Mouse (Mus musculus) cerebellum, adult (tissue): ENCODE data around the gene Znrd1as.

Experiments
- ATAC-seq: cut with Nextera tagmentation; 2 replicates; pipeline ENCODE4 v1.9.2; 2017; ENCODE audit warnings: mild to moderate bottlenecking, moderate library complexity, mixed read lengths; ENCODE audit not compliant: insufficient number of reproducible peaks, low FRiP score, low TSS enrichment

The Znrd1as gene

DNA sequence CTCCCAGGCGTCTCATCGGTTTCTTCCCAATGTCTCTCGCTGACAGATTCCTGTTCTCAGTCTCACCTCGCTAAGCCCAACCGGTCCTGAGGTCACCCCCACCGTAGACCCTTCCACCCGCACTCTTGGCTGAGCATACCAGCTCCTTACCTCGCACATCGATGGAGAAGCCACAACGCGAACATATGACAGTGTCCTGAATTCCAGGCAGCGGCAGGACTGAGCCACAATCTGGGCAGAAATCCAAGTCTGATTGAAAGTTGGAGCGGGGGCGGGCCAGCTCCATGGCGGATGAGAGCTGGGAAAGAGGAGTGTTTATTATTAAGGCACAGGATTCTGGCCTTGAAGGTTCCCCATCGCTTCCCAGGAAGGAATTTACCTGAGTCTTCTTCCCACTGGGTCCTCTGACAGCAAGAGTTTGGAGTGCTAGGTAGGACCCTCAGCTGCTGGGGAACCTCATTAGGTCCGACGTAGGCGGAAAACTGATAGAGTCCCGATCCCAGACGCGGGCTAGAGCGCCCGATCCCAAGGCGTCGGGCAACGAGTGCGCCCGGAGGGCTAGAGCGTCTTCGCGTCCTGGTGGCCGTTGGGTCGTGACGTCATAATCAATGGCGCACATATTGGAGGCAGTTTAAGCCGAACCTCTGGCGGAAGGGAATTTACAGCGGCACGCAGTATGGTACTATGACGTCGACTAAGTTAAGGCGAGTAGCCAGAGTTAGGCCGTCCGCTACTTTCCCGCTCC, at the start of gene Znrd1as, which contains the start of gene Znrd1:
Gene Znrd1as (plus strand): TSS at position 594 of the 745 bp plus-strand sequence.
Gene Znrd1 (minus strand): TSS at position 561 of the 745 bp plus-strand sequence.
- peak; percentile 99 for ATAC-seq

DNA sequence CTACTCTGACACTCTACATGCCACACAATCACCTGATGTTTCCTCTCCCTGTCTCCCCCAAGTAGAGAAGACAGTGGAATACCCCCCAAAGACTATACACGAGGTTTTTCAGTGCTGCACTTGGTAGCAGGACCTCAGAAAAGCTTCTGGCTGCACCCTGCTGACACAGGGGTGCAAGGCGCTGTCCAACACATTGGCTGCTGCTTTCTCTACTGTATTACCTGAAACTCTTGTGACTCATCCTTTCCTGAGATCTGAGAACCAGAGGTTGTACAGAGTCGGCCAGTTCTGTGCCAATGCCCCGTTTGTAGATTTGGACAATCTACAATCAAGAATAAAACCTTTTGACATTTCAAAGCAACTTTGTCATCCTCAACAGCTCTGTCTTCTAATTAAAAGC, 48.6 kb upstream of the Znrd1as start:
- no peak for ATAC-seq

DNA sequence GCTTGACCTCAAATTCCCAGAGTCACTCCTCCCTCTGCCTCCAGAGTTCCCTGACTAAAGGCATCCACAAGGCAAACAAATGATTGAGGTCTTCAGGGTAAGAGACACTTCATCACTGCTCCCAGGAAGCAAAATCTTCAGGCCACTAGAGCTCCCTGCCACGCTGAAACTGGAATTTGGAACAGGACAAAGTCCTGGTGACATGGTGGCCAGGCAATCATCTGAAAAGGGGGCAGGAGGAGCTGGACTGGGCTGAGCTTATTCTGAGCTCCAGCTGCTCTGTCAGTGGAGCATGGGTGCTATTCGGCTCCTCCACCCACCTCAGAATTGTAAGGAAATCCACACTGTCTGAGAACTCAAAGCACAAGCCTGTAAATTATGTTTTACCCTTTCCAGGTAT, 46.4 kb upstream of the Znrd1as start:
- ATAC-seq, result no peak

DNA sequence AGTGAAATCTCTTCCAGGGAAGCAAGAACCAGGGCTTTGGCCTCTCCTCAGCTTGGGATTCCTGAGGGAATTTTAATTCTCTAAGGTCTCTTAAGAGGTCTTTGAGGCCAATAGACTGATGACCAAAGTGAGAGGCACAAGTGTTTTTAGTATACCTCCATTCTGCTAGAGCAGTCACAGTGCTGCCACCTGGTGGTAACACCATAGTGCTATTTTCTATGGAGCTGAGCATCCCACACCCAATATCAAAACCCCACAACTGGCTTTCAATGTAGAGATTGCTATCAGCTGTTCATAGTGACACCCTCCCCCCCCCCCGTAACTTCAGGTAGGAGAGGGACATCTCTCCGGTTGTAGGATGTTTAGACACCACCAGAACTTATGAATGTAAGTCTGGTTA, 44.3 kb upstream of the Znrd1as start:
- peak; percentile 49; the same call in 1 of the 2 replicates for ATAC-seq

DNA sequence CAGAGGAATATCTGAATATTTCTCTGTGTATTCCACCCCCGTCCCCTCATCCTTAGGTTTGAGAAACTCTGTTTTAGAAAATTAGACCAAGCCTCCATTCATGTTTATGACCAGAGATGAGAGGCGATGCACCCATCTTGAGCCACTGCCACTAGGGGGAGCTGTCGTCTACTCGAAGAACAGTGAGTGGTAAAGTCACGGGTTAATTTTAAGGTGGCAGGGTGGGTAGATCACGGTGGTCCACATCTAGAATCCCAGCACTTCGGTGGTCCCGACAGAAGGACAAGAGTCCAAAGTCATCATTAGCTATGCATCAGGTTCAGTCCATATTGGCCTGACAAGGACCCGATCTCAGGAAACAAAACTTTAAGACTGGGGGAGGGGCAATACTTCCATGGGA, 43.3 kb upstream of the Znrd1as start:
- ATAC-seq, result no peak

DNA sequence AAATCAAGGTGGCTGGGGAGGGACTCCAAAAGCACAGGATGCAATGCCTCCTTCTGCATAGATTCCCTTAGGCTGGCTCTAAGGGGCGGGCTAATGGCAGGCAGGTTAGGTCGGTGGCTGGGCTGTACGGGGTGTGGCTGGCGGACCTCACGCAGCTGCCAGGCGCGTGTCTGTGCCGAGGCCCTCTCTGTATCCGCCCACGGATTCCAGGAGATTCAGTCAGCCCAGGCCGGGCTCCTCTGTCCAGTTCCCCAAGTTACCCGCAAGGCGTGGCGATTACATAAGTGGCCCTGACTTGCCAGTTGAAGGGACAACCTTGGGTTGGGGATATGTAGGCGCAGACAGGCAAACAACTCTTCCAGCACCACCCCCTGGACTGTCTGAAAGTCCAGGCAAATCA, 38.2 kb upstream of the Znrd1as start:
- ATAC-seq, result no peak

DNA sequence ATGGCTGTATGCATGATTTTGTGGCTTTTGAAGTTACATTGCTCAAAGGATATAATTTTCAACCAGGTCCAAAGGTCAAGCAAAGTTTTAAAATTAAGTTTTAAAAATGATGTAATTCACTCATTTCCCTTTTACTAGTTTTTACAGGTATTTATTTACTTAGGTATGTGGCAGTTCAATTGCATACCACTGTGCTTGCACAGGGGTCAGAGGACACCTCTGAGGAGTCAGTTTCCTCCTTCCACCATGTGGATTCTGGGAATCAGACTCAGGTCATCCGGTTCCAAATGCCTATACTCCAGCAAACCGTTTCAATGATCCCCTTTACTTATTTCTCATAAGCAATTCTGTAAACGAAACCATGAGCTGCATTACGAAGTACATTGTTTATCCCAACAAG, 35.7 kb upstream of the Znrd1as start:
- ATAC-seq, result no peak

DNA sequence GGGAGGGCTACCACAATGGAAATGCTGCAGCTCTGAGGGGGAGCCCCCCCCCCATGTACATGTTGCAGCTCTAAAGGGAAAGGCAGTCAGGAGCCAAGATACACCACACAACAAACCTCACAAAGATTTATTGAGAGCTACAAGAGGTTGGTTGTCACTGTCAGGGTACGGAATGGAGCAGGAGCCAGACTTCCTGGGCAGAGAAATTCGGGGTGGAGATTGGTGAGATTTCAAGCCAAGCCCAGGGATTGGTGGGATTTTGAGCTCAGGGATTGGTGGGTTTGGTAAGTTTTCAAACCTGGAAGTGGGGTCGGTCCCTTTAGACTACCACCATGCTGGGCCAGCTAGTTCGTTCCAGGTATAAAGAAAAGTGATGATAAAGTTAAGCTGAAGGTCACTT, 34.9 kb upstream of the Znrd1as start:
- ATAC-seq, result no peak

DNA sequence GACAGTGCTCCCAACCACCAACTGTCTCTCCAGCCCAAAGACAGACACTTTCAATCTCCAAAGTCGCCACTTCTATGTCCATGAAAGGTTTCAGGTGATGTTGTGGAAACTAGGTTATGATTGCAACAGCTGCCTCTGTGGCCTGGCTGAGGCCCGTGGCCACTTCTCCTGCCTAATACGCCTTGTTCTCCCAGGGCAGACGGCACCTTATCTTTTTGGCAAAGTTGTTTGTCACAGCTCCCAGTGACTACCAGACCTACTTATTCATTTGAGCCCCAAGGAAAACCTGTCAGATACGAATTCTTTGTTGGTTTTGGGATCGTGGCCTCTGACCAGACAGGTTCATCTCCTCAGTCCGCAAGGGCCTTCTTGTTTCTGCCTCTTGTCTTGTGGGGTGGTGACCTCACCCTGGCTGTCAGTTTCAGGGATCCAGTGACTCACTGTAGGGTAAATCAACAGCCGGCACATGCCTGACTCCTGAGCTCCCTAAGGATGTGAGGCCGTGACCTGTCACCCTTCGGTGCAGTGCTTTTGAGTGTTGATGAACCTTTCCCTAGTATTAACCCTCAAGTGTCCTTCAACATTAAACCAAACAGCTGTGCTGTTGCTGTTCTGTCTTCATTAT, 30.8 kb upstream of the Znrd1as start:
- ATAC-seq, result no peak

DNA sequence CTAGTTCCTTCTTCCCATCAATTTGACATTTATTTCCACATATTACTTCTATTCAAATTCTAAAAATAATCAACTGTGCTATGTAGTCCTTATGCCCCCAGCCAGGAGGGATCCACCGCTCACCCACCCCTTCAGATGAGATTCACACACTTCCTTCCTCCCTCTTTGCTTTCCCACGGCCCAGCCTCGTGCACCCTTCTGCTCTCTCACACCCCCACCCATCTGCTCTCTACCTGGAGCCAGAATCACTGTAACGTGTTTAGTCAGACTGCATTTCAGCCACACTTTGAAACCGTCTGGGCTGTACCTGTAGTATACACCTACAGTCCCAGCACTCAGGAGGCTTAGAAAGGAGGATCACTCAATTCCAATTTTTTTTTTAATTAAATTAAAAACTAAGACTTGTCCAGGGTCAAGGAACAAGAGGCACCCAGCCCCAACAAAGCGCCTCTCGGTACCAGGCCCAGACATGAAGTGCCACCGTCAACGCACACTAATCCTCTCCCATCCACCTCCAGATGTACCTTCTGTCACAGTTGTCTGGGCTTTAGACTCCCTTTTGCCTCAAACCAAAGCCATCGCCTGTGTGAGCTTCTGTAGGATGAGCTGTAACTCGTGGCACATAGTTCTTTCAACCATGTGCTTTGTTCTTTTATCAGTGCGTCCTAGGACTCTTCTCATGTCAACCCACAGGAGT, 29.0 kb upstream of the Znrd1as start:
- no peak for ATAC-seq

DNA sequence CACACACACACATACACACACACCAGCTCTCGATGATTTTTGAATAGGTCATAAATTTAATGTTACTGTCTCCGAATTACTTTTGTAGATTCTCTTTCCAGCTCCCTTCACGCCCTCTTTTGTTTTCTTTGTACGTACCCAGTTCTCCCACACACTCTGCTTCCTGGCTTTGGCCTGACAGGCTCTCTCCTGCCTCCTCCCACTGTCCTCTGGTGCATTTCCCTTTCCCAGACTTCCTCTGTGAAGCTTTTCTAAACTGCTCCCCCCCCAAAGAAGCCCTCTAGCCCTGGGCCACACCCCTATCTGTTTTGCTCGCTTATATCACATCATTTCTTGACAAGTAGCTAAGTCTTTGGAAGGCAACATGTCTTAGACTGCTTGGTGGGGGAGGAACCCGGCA, 28.2 kb upstream of the Znrd1as start:
- ATAC-seq, result no peak

DNA sequence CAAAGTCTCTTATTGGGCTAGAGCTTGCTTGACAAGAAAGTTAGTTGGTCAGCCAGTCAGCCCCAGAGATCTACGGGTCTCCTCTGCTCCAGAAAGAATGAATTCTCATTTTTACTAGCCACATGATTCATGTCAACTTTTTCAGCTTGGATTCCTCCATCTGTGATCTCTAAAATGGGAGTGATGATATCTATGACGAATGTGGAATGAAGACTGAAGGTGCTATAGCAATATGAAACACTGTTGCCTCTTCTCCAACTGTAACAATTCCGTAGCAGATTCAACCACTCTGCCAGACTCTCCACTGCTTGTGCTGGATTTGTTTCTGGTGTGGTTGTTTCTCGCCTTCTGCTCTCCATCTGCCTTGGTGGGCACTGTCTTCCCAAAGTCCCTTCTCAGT, 27.3 kb upstream of the Znrd1as start:
- ATAC-seq, result no peak

DNA sequence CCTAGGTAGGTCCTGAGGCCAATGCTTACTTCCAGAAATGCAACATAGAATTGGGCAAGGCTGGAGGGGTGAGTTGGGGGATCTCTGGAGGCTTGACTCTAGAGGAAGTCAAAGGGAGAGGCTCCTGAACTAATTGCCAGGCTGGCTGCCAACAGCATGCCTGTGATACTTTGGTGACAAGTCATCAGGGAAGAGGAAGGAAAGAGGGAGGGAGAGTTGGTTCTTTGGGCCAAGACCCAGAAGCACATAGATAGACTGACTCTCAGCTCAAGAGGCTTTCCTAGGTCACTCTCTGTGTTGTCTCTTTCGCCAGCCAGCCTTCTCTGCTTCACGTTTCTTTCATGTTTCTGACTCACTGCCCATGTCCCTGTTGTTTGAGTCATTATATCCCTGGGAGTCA, 26.6 kb upstream of the Znrd1as start:
- ATAC-seq, result no peak

DNA sequence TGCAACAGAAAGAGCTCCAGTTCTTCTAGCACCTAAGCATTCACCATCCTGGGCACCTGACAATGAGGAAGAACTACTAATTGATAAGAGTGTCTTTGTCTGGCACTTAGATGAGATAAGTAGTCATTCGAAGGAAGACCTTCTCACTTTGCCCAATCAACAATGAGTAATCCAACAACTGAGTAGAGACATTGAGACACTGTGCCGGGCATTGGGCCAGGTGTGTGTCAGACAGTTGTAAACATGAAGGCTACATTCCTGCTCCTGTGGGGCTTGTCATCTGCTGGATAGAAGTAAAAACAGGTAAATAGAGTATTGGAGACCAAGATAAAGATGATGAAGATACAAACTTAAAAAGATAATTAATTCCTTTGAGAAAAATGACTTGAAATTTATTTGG, 20.3 kb upstream of the Znrd1as start:
- ATAC-seq, result no peak

DNA sequence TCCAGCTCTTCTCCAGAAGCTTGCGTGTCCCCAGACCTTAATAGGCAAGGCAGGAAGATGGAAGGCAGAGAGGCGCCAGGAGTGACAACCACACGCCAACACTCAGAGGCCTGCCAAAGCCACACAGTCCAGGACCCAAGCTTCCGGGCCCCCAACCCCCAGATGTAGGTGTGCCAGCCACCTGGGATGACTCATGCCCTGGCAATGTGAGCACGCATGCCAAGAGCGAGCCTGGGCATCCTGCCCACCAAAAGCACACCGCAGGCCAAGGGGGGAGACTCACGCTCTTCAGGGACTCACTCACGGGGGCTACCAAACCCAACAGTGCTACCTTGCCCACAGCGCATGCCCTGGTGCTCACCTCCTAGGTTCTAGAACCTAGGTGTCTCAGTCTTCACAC, 16.0 kb upstream of the Znrd1as start:
- peak; percentile 70 for ATAC-seq

DNA sequence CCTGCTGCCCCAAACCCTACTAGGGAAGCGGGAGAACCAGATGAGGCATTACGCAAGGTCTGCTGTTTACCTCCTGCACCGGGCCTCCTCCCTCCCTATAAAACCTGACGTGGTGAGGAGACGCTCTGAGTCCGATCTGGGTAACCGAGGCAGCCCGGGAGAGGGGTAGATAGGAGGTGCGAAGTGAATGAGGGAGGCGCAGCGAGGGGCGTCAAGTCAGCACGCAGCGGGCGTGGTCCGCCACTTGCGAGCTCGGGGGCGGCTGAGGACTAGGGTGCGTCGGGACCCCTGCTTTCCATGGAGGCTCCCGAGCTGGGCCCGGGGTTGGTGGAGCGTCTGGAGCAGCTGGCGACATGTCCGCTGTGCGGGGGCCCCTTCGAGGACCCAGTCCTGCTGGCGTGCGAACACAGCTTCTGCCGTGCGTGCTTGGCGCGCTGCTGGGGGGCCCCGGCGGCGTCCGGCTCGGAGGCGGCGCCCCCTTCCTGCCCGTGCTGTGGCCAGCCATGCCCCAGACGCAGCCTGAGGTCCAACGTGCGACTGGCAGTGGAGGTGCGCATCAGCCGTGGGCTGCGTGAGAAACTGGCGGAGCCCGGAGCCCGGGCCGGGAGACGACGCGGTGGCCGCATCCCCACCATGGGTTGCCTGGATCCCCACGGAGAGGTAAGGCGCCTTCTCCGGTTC, 15.5 kb upstream of the Znrd1as start, which contains the start of gene Rnf39:
Gene Rnf39 (plus strand): TSS at position 128 of the 681 bp plus-strand sequence.
- ATAC-seq, result peak; percentile 26; the same call in 1 of the 2 replicates

DNA sequence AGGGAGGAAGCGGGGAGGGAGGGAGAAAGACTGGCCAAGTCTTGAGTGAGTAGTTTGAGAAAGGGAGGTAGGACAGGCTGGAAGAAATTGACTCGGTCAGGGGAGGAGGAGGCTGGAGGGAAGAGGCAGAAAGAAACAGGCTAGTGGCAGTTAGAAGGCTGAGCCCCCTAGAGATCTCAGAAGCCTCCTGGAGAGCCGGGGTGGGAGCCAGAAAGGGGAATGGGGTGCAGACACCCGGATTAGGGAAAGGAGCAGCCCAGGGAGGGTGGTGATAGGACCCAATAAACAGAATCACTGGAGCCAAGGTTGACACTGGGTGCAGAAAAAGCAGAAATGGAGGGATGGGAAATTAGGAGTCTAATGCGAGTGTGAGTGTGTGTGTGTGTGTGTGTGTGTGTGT, 14.7 kb upstream of the Znrd1as start:
- no peak for ATAC-seq

DNA sequence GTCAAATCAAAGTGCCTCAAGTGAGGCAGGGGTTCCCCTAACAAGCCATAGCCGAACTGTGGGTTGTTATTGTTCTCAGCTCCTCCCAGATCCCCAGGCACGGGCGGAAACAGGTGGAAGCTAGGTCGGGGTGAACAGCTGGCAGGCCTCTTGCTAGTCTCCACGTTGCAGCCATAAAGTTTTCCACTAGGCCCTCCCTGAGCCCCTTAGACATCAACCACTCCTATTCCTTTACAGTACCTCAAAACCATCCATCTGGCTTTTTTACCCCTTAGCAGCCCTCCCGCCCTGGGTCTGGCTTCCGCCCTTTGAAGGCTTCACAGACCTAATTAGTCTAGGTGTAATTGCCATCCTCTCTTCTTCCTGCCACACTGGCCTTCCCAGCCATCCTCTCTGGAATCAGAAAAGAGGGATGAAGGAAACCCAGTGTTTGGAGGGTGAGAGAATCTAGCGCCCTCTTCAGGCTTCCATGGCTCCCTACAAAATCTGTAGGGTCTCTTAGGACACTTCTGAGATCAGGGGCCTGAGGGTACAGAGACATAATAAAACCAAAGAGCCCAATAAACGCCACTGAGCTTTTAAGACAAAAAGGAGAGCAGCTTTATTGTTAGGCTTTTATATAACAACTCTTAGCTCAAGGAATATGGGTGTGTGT, 14.1 kb upstream of the Znrd1as start:
- no peak for ATAC-seq

DNA sequence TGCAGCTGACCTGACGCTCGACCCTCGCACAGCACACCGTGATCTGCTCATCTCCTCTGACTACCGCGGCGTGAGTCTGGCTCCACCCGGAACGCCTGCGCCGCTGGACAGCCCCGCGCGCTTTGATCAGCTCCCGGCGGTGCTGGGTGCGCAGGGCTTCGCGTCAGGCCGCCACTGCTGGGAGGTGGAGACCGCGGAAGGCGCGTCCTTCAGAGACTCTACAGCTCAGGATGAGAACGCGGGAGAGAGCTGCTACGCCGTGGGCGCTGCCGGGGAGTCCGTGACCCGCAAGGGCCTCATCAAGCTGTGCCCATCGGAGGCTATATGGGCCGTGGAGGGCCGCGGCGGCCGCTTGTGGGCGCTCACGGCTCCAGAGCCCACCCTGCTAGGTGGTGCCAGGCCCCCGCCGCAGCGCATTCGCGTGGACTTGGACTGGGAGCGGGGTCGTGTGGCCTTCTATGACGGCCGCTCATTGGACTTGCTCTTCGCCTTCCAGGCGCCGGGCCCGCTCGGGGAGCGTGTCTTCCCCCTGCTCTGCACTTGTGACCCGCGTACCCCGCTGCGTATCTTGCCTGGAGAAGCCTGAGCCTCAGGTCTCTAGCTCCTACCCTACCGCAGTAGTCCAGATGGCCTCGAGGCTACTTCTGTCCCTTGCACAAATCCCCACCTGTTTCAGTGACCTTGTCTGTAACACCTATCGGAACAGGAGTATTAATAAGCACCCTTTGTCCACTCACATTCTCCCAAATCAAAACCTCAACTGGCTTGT, 11.2 kb upstream of the Znrd1as start:
- peak; percentile 9; the same call in 1 of the 2 replicates for ATAC-seq

DNA sequence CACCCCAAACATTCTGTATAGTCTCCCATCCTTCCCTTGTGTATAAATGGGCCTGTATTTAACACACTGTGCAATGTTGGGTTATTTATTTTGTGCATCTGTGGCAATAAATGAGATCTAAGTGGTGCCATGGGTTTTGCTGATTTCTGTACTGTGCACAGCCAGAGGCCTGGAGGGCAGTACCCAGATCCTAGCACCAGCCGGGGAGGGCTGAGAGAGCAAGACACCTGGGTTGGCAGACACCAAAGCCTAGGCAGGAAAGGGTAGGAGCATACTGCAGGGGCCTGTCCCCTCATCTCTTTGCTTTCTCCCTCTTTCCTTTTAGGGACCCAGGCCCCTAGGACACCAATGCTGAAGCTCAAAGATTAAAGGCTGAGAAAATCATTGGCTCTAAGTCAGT, 10.1 kb upstream of the Znrd1as start:
- ATAC-seq, result no peak
